Mouse (Mus musculus): ENCODE measurements at regions not wholly inside any gene's neighbourhood (a gene's known extent, or its start where the extent isn't known, plus 50 kb on each side); places are given as distances from the start of the nearest gene placed in this dataset.

- in situ Hi-C loops (cut with MboI; ENCODE audit: unreplicated experiment in 2 of 2): no loop called here
Measured at GRCm38 (mm10) chr3:38541296-38541695, 56.7 kb upstream of the Ankrd50 start.

GRCm38 (mm10) chr3:38538309-38538708 lies 53.7 kb upstream of the Ankrd50 start:
- in situ Hi-C loops (cut with MboI; ENCODE audit: unreplicated experiment in 2 of 2): no loop called here

GRCm38 (mm10) chr3:38537770-38538169 lies 53.1 kb upstream of the Ankrd50 start:
- in situ Hi-C loops (cut with MboI; ENCODE audit: unreplicated experiment in 2 of 2): no loop called here

Data from v-Abl transformed pro-B cells (cell line).